Mouse (Mus musculus): ENCODE measurements around the gene Homer3.

Homer3 gene

DNA sequence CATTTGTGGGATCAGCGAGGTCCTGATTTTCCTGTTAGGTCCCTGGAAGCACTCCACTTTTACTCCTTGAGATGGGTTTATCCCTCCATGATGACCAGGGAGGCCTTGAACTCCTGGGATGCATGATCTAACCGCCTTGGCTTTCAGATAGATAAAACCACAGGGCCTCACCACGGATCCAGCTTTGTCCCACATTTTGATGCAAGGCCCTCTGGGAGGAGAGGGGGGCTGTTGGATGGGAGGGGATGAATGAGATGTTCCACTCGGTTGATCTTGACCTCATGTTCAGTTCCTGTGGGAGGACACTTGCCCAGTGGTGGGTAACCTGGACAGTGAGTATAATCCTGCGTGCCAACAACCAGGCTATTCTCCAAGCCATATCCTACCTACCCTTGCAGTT, 1.8 kb downstream of the Homer3 start:
- DNase-seq (ENCODE audit: low read depth): no peak

DNA sequence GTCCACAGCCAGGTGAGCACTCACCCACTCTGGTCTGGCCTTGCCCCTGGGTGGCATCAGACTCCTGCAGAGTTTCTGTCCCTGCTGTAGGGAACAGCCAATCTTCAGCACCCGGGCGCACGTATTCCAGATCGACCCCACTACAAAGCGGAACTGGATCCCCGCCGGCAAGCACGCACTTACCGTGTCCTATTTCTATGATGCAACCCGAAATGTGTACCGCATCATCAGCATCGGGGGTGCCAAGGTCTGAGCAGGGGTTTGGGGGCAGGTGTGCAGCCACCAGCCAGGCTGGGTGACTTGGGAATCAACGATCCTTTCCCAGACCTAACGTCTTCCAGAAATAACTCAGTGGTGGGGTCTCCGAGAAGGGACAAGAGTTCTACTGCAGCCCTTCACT, 2.7 kb downstream of the Homer3 start:
- no peak for DNase-seq (ENCODE audit: low read depth)

DNA sequence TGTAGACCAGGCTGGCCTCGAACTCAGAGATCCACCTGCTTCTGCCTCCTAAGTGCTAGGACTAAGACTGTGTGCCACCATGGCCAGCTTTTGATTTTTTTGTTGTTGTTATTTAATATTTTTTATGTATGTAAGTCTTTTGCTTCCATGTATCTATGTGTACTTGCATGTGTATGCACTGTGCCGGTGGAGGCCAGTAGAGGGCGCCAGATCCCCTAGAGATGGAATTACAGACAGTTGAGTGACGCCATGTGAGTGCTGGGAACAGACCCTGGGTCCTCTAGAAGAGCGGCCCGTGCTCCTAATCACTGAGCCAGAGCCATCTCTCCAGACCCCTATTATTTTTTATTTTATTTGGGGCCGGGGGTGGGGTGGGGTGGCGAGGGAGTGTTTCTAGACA, 4.1 kb downstream of the Homer3 start:
- peak; percentile 28 for DNase-seq (ENCODE audit: low read depth)

DNA sequence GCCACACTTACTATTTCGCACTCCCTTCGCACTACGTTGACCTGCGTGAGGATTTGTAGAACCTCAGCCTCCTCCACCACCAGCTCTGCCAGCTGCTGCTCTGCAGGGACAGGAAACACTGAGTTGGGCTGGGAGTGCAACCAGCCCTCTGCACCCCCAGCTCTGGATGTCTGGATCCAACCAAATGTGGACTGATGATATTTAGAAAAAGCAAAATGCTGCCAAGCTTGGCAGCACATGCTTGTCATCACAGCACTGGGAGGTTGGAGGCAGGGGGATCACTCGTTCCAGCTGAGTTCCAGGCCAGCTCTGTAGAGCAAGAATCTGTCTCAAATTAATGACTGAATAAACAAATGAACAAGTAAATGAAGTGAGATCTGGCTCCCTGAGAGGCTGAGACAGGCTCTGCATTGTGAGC, 11.4 kb downstream of the Homer3 start:
- DNase-seq (ENCODE audit: low read depth): peak; percentile 66

DNA sequence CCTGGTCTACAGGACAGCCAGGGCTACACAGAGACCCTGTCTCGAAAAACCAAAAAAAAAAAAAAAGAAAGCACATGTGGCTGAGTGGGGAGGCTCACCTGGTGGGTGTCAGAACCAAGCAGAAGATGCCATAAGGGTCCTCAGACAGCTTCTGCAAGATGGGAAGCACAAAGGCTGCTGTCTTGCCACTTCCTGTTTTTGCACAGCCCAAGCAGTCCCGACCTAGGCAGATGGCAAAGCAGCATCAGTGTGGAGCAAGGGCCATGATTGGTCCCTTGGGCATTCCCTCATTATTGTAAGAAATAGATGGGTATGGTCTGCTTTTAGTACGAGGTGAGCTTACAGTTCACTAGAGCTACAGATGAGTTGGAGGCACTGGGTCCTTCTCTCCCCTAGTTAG, 18.3 kb downstream of the Homer3 start:
- DNase-seq (ENCODE audit: low read depth): no peak

DNA sequence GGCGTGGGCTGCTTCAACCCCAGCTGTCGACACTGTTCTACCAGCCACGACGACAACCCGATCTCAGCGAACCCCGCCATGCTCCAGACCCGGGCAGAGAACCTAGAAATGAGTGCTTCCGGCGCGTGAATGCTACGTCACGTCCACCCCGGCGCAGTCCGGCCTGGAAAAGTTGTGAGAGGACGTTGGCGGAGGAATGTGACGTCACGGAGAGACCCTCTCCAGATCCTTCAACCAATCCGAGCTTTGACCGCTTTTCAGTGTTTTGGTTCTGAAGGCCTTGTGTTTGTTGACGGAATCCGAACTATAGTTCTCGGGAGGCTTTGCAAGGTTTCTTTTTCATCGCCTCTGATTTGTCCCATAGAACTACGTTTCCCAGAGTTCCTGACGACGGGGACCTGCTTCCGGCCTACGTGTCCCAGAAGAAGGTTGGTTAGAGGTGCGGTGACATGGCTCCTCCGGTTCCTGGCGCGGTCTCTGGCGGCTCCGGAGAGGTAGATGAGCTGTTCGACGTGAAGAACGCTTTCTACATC, 19.8 kb downstream of the Homer3 start, which contains the start of the genes Ddx49 and Cope:
Gene Ddx49, minus strand, starts transcription at position 132 of the 533 bp plus-strand sequence.
Gene Cope, plus strand, starts transcription at position 161 of the 533 bp plus-strand sequence.
- peak; percentile 95 for DNase-seq (ENCODE audit: low read depth)

DNA sequence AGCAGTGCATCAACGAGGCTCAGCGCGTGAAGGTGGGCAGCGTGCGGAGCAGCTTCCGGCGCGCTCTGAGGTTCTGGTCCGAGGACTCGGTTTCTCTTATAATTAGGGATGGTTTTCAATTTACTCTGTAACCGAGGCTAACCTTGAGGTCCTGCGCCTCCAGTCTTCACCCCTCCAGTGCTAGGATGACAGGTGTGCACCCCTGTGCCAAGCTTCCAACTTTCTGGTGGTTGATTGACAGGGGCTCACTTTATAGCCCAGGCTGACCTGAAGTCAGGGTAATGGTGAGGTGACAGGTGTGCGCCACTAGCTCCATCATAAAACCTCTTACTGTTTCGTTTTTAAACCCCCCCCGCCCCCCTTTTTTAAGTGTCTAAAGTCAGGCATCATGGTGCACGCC, 20.3 kb downstream of the Homer3 start:
- DNase-seq (ENCODE audit: low read depth): no peak

DNA sequence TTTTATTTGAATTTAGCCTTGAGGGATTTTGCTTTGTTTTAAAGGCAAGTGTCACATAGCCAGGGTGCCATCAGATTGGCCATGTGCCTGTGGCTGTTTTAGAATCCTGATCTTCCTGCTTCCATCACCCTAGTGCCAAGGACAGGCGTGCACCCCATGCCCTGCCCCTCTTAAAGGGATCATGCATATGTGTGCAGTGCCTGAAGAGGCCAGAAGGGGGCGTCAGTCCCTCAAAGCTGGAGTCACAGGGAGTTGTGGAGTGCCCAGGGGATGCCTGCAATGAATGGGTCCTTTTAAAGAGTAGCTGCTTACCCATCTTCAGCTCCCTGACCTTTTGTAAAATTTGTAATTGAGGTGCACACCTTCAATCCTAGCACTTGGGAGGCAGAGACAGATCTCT, 26.7 kb downstream of the Homer3 start:
- peak; percentile 69 for DNase-seq (ENCODE audit: low read depth)

DNA sequence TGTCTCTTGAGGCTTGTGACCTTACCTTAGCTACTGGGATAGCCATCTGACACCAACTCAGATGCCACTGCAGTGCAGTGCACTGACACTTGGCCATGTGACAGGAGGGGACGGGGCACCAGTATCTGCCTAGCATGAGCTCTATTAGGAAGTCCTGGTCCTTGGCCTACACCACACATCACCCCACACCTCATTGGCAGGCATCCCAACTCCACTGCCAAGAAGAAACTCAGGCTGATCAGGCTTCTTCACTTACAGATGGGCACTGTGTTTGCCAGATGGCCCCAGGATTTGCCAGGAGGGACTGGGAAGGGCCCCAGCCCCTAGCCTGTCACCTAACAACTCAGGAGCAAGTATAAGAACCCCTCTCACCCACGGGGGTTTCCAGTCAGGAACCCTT, 30.8 kb downstream of the Homer3 start:
- DNase-seq (ENCODE audit: low read depth): peak; percentile 43

DNA sequence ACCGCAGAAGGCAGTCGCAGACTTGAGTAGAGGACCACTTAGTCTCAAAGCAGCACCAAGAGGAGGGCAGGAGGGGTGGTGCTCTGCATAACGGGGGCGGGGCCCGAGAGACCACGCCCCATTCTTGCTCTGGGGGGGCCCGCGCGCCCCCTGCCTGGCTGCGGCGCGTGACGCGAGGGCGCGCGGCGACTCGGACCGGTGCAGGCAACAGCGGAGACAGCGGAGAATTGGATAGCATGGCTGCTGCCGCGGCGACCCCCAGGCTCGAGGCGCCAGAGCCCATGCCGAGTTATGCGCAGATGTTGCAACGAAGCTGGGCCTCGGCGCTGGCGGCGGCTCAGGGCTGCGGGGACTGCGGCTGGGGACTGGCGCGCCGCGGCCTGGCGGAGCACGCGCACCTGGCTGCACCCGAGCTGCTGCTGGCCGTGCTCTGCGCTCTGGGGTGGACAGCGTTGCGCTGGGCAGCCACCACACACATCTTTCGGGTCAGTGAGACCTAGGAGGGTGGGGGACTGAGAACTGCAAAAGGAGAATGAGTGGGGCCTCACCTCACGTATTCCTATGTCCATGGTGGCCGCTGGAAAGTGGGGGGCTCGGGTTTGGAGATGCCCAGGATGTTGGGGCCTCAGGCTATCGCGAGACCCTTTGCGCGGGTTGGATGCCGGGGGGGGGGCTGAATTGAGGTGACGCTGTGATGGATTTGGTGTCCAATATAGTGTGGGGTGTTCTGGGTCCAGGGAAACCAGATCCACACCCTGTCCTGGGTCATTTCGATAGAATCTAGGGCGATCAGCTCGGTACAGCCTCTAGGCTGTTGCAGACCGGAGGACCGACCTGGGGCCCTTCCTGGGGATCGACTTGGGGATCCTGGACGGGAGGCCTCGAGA, 33.2 kb downstream of the Homer3 start, which contains the start of gene Cers1:
Gene Cers1, plus strand, starts transcription at position 152 of the 887 bp plus-strand sequence.
- DNase-seq (ENCODE audit: low read depth): peak; percentile 78

DNA sequence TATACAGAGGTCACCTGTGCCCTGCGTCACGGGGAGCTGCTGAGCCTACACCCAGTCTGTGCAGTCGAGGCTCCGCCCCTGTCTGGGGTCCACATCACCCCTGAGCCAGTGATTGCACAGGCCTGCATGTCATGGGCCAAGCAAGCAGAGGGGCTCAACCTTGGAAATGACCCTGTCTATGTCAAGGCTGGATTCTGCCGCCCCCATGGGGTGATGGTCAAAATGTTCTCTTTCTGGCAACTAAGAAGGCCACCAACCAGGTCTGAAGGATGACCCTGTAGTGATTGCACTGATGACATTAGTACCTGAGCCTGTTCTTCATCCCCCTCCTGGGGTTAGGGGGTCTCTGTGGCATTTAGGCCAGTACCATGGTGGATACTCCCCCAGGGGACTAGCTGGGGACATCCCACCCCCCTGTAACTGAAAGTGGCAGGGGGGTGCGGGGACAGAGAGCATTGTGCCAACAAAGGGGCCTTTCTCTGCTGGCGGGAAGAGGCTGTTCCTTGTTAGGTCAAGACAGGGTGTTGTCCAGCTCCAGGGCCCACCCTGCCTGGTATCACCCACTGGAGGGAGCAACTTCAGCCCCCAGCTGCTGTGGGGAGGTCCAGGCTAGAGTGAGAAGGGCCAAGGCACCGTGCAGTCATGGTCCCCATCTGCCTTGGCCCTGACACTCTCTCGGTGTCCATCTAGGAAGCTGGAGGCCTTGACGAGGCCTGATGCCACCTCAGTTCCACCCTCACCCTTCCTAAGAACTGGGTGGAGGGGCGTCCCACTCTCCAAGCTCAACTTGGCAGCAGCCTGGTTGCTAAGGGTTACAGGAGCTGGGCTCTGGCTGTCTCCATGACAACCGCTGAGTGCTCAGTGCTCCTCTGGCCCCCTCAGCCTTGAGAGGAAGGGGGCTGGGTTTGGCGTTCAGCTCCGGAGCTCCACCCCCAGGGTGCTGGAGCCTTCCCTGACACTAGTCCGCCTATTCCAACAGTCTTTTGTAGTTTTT, 34.2 kb downstream of the Homer3 start:
- DNase-seq (ENCODE audit: low read depth): peak; percentile 43

DNA sequence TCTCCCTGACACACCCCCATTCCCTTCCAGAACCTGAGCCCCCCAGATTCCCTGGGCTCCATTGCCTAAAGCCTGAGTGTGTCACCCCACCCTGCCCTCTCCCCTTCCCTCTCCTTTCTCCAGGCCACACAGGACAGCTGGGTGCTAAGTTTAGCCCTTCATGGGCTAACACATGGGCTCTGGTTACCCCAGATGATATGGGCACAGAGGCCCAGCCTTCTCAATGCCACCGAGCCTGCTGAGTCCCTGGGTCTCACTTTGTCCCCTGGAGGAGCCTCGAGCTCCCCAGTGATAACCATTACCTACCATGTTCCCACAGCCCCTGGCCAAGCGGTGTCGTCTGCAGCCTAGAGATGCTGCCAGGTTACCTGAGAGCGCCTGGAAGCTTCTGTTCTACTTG, 35.2 kb downstream of the Homer3 start:
- no peak for DNase-seq (ENCODE audit: low read depth)

DNA sequence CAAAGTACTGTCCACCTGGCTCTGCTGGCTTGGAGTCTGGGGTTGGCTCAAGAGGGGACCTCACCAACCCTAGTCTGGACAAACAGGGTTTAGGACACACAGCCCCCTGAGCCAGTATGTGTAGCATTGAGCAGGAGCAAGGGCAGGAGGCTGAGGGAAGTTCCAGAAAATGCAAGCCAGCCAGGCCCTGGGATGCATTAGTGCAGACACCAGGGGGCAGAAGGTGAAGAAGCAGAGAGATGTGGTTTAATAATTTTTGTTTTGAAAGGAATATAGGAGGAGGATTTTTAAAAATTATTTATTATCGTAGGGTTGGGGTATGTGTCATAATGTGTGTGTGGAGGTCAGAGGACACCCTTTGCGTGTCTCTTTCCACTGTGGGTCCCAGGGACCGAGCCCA, 41.1 kb downstream of the Homer3 start:
- peak; percentile 60 for DNase-seq (ENCODE audit: low read depth)

DNA sequence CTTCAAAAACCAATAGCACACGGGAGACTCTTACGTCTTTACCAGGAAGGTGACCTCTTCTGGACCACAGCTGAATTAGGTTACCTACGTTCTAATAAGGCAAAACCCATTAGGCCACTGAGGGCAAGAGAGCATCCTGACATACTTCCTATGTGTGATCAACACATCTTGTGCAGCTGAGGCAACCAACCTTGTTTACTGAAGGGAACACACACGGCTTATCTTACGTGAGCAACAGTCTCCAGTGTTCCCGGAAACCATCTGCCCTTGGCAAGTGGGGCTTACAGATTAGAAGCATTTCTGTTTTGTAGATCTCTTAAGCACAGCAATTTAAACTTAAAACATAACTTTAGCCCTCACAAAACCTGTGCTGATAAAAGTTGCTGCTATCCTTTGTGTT, 44.9 kb downstream of the Homer3 start:
- DNase-seq (ENCODE audit: low read depth): no peak

DNA sequence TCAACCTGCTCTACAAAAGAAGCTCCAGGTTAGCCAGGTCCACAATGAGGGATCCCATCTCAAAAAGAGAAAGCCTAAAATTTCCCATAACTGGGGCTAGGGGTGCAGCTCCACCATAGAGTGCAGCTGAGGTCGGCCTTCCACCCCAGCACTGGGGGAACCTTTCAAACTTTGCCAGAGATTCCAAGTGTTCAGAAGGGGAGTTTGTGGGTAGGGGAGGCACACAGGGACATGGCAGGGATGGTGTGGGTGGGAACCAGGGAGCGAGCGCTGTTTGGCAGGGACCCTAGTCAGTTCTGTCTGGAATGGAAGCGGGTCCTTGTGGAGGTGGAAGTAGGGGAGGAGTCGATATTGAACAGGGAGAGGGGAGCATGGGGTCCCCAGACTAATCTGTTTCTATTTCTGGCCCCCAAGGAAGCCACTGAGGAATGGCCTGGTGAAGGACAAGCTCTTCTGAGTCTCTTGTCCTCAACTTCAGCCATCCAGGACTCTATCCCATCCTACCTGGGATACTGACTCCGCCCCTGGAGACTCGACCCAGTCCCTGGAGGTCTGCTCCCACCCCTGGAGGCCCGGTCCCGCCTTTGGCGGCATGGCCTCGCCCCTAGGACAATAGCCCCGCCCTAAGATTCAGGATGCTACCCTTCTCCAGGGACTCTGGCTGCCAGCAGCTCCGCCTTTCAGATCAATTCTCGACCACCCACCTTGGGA, 46.7 kb downstream of the Homer3 start, which contains the start of gene Gdf1:
Gene Gdf1, plus strand, starts transcription at position 694 of the 711 bp plus-strand sequence.
- DNase-seq (ENCODE audit: low read depth): no peak

DNA sequence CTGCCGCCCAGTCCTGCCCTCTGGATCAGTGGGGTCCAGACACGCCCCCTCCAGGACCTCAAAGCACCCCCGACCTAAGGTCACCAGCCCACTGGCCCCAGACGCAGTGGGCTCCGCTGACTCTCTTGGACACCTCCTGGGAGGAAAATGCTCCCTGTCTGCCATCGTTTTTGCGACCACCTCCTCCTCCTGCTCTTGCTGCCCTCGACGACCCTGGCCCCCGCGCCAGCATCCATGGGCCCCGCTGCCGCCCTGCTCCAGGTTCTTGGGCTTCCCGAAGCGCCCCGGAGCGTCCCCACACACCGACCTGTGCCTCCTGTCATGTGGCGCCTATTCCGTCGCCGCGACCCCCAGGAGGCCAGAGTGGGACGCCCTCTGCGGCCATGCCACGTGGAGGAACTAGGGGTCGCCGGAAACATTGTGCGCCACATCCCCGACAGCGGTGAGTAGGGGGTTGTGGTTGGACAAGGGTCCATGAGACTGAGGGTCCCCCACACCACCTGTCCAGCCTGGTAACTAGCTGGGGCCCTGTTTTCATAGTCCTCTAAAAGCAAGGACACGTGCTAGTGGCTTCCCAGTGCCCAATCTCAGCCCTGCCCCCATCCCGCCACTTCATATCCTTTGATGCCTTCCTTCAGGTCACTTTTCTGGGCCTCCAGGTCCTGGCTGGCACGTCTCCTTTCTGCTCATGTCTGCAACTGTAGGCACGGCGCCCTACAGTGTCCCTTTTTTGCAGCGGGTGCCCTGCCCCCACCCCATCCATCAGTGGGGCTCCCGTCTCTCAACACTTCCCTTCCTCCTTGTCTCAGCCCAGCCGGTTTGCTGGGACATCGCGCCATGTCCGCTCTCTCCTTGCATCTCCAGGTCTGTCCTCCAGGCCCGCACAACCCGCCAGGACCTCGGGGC, 47.5 kb downstream of the Homer3 start:
- no peak for DNase-seq (ENCODE audit: low read depth)

DNA sequence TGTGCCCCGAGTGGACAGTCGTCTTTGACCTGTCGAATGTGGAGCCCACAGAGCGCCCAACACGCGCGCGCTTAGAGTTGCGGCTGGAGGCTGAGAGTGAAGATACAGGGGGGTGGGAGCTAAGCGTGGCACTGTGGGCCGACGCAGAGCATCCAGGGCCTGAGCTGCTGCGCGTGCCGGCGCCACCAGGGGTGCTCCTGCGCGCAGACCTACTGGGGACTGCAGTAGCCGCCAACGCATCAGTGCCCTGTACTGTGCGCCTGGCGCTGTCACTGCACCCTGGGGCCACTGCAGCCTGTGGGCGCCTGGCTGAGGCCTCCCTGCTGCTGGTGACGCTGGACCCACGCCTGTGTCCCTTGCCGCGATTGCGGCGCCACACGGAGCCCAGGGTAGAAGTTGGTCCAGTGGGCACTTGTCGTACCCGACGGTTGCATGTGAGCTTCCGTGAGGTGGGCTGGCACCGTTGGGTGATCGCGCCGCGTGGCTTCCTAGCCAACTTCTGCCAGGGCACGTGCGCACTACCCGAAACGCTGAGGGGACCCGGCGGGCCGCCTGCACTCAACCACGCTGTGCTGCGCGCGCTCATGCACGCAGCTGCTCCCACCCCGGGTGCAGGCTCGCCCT, 48.2 kb downstream of the Homer3 start:
- no peak for DNase-seq (ENCODE audit: low read depth)

DNA sequence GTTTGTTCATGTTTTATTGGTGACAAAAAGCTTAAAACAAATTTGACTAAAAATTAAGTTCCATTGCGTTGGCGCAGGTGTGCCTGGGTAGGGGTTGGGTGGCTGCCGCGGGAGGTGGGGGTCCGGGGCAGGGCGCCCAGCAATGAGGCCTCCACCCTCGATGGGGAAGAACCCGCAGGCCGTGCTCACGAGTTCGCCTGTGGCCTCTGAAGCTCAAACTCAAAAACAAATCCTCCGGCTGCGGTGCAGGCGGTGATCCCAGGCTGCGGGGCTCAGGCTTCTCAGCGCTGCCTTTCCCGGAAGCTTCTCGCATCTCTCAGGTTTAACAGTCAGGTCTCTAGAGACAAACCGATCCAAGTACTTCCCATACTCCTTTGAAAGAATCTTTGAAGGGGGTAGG, 48.9 kb downstream of the Homer3 start:
- no peak for DNase-seq (ENCODE audit: low read depth)

DNA sequence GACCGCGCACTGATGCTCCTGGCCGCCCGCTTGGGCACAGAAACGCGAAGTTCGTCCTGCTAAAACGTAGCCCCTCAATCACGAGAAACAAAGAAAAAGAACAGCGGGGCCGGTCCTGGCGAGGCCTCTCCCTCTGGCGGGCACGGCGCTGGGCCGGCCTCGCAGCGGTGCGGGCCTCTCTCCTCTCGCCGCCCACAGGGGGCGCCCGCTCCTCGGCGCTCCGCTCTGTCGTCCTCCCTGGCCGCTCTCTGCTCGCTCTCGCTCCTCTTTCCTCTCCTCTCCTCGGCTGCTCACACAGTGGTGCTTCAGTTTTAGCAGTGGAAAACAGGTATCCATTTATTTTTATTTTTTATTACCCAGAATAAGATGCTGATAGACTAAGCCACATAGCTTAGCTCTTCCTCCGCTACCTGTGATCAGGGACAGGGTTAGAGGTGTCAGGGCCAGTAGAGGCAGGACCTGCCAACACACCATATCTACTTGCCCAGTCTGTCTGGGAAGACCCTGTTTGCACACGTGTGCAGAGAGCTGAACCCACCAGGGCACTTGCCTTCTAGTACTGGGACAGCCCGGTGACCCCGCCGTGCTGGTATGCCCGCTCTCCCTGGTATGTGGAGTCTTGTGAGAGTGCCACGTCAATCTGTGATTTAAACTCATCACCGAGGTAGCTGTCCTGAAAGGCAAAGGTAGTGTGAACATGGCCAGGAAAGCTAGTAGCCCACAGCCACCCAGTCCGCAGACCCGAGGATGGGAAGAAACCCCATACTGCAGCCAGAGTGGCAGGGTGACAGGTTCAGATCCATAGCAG, 49.6 kb downstream of the Homer3 start:
- DNase-seq (ENCODE audit: low read depth): peak; percentile 63

Measured in NIH3T3 (cell line).